Mouse (Mus musculus) midbrain, postnatal 0 days (tissue): ENCODE measurements around the gene Fam89b. TPM values are rescaled to one million over a fixed set of nuclear protein-coding genes. Genes with fewer than 3 reads are reported as not detected.

Experiments used
- ATAC-seq: fragments of 200-750 bp; cut with Nextera tagmentation; 2 replicates; pipeline ENCODE4 v1.8.0; 2017; ENCODE audit warnings: moderate number of reproducible peaks, mild to moderate bottlenecking, moderate TSS enrichment, moderate library complexity; ENCODE audit not compliant: low FRiP score
- DNase-seq: peaks from one replicate; pipeline ENCODE4 v3.0.0-alpha.2; 2015; ENCODE audit warnings: low spot score
- H3K27ac ChIP-seq: fragments of 300-500 bp; sonication (generic); 2 replicates; pipeline ENCODE4 v1.5.1; 2014; ENCODE audit warnings: low read depth, mild to moderate bottlenecking, low read length, mixed read lengths
- H3K27me3 ChIP-seq: fragments of 300-500 bp; sonication (generic); 2 replicates; pipeline ENCODE4 v1.6.1; 2014; ENCODE audit warnings: low read length, control low read depth, mixed read lengths; ENCODE audit not compliant: insufficient read depth
- H3K36me3 ChIP-seq: fragments of 300-500 bp; sonication (generic); 2 replicates; pipeline ENCODE4 v1.6.1; 2014; ENCODE audit warnings: low read length, control low read depth, mixed read lengths; ENCODE audit not compliant: insufficient read depth
- H3K4me1 ChIP-seq: fragments of 300-500 bp; sonication (generic); 2 replicates; pipeline ENCODE4 v1.6.1; 2014; ENCODE audit warnings: mild to moderate bottlenecking, control low read depth, antibody characterized with exemption, low read length, mixed read lengths; ENCODE audit not compliant: insufficient read depth
- H3K4me2 ChIP-seq: fragments of 300-500 bp; sonication (generic); 2 replicates; pipeline ENCODE4 v1.6.1; 2014; ENCODE audit warnings: low read depth, mild to moderate bottlenecking, low read length, mixed read lengths; ENCODE audit not compliant: poor library complexity, severe bottlenecking
- H3K4me3 ChIP-seq: fragments of 300-500 bp; sonication (generic); 2 replicates; pipeline ENCODE4 v1.5.1; 2014; ENCODE audit warnings: low read depth, mild to moderate bottlenecking, low read length, moderate library complexity
- H3K9ac ChIP-seq: fragments of 300-500 bp; sonication (generic); replicated peaks from 2 replicates; pipeline ENCODE4 v1.6.1; 2014; ENCODE audit warnings: mild to moderate bottlenecking, low read length, moderate library complexity, mixed read lengths; ENCODE audit not compliant: poor library complexity, severe bottlenecking
- H3K9me3 ChIP-seq: fragments of 300-500 bp; sonication (generic); 2 replicates; pipeline ENCODE4 v1.6.1; 2016; ENCODE audit warnings: low read length, control low read depth
- CTCF ChIP-seq: IDR thresholded peaks from 2 replicates; pipeline ENCODE4 v1.5.1; 2016; ENCODE audit warnings: antibody characterized with exemption, mild to moderate bottlenecking
- WGBS: fragments of 180-500 bp; shearing (Covaris S2); extraction: QIAGEN DNeasy Blood & Tissue Kit; methylation state at CpG from one replicate; pipeline ENCODE4 v1.1.7; 2014; 5-methylcytosine and 5-hydroxymethylcytosine counted together
- polyA plus RNA-seq: library from polyadenylated mRNA; unstranded; fragments of >200 nt; fragmentation: Nextera tagmentation; extraction: Ambion mirVana; gene quantifications from 2 replicates; pipeline ENCODE4 v1.2.1, GENCODE M21; 2015
- total RNA-seq: library from RNA; depleted of rRNA; stranded (reverse); fragments of >200 nt; gene quantifications from 2 replicates; pipeline ENCODE4 v1.2.3, GENCODE M21; 2014; rRNA removed

Fam89b gene
- total RNA-seq (161 and 178 TPM in 2 replicates), polyA plus RNA-seq (126 TPM in 2 replicates)

DNA sequence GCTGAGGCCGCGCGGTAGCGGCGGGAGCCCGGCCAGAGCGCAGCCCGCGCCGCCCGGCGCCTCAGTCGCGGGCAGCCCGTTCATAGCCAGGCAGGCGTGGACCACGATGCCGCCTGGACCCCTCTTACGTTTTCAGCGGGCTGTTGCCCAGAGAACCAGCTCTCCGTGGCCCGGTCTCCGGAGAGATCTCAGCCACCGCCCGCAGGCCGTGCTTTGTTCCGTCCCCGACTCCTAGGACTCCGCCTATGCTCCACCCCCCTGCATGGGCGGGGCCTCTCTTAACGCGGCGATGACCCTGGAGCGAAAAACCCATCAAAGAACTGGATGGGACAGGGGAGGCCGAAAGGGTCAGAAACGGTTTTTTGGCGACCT lies at the start of gene Fam89b:
Gene Fam89b, minus strand, starts transcription at position 210 of the 372 bp plus-strand sequence.
- H3K9ac ChIP-seq, result peak within 1 kb of the TSS; percentile 96
- H3K27me3 ChIP-seq, result no peaks in the 10 kb centered on the region
- H3K36me3 ChIP-seq, result peaks cover 6% of the 10 kb centered on the region
- no peaks in the 10 kb centered on the region for H3K9me3 ChIP-seq
- no peak for TF ChIP-seq CTCF
- DNase-seq (peak; percentile 92), ATAC-seq (peak; percentile 69)
- under 1% methylated on average over 37 of the region's 37 CpGs for WGBS
- peak within 1 kb of the TSS; percentile 92 for H3K4me3 ChIP-seq
- H3K4me1 ChIP-seq, result peaks cover 32% of the 10 kb centered on the region; the same call in 1 of the 2 replicates
- peak within 1 kb of the TSS; percentile 95 for H3K4me2 ChIP-seq
- peak within 1 kb of the TSS; percentile 95 for H3K27ac ChIP-seq

DNA sequence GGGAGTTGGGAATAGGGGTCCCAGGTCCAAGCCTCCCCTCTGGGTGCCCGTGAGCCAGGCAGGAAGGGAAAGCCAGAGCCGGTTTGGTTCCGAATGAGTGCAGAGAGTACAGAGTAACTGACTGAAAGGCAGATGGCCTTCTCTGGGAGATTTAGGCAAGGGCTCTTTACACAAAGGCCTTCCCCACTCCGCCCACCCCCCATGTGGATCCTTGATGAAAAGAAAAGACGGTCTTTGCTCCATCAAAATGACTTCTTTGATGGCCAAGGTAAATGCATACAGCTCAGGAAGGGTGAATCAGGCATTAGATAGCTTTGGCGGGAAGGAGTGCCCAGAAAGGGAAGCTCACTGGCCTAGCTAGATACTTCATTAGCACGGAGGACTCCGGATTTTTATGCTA lies 48.9 kb upstream of the Fam89b start:
- Histone ChIP-seq H3K4me1 (no peaks in the 10 kb centered on the region), H3K9me3 (no peaks in the 10 kb centered on the region), H3K36me3 (no peaks in the 10 kb centered on the region), H3K27me3 (no peaks in the 10 kb centered on the region), H3K4me3 (no peak overlapping the region), H3K9ac (no peak overlapping the region), H3K27ac (no peak overlapping the region), H3K4me2 (no peak overlapping the region)
- WGBS, result 33% methylated on average over 8 of the region's 8 CpGs
- ATAC-seq (no peak), DNase-seq (no peak)
- no peak for TF ChIP-seq CTCF

DNA sequence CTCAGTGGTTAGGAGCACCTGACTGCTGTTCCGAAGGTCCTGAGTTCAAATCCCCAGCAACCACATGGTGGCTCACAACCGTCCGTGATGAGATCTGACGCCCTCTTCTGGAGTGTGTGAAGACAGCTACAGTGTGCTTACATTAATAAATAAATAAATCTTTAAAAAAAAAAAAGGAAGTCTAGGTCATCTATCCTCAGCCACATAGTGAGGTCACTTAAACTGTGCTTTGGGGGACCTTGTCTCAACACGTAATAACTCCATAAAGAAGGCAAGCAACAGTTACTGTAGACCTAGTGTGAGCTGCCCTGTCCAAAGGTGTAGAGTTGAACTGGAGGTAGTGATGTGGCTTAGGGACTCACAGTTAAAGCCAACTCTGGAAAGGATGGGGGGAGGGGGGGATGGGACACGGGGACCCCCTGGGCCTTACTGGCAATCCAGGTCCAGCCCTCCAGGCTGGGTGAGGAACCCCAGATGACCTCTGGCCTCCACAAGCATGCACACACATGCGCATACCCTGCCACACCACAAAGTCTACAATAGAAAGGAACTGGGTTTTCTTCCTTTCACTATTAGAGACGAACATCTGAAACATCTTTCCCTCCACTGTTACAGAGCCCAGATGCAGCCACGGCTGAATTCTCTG lies 48.1 kb upstream of the Fam89b start:
- WGBS, result 79% methylated on average over 9 of the region's 9 CpGs
- no peak overlapping the region for H3K4me2 ChIP-seq
- no peaks in the 10 kb centered on the region for H3K9me3 ChIP-seq
- H3K4me1 ChIP-seq, result no peaks in the 10 kb centered on the region
- no peak; the same call in 1 of the 2 replicates for TF ChIP-seq CTCF
- H3K27ac ChIP-seq, result no peak overlapping the region
- DNase-seq (no peak), ATAC-seq (no peak)
- no peak overlapping the region for H3K4me3 ChIP-seq
- H3K27me3 ChIP-seq, result no peaks in the 10 kb centered on the region
- H3K36me3 ChIP-seq, result no peaks in the 10 kb centered on the region
- H3K9ac ChIP-seq, result no peak overlapping the region

- Histone ChIP-seq H3K4me1 (no peaks in the 10 kb centered on the region), H3K9me3 (no peaks in the 10 kb centered on the region), H3K36me3 (peaks cover 21% of the 10 kb centered on the region), H3K9ac (peak within 1 kb of the TSS; percentile 70), H3K4me2 (peak within 1 kb of the TSS; percentile 91), H3K4me3 (peak within 1 kb of the TSS; percentile 47), H3K27ac (peak within 1 kb of the TSS; percentile 71), H3K27me3 (no peaks in the 10 kb centered on the region)
- DNase-seq (peak; percentile 89), ATAC-seq (peak; percentile 95)
- no peak for TF ChIP-seq CTCF
- WGBS, result under 1% methylated on average over 64 of the region's 64 CpGs
Measured at GRCm38 (mm10) chr19:5770925-5771860, 41.7 kb upstream of the Fam89b start, which contains the start of gene Scyl1. Gene Scyl1, minus strand, starts transcription at chr19:5771419.

- Histone ChIP-seq H3K4me3 (peak overlapping the region; percentile 47), H3K36me3 (peaks cover 30% of the 10 kb centered on the region), H3K9me3 (no peaks in the 10 kb centered on the region), H3K4me1 (no peaks in the 10 kb centered on the region), H3K27ac (peak overlapping the region; percentile 71), H3K4me2 (peak overlapping the region; percentile 91), H3K9ac (peak overlapping the region; percentile 70), H3K27me3 (no peaks in the 10 kb centered on the region)
- DNase-seq (no peak), ATAC-seq (no peak)
- TF ChIP-seq CTCF, result no peak
- WGBS, result 57% methylated on average over 9 of the region's 9 CpGs
Measured at GRCm38 (mm10) chr19:5770311-5770710, 40.9 kb upstream of the Fam89b start.

DNA sequence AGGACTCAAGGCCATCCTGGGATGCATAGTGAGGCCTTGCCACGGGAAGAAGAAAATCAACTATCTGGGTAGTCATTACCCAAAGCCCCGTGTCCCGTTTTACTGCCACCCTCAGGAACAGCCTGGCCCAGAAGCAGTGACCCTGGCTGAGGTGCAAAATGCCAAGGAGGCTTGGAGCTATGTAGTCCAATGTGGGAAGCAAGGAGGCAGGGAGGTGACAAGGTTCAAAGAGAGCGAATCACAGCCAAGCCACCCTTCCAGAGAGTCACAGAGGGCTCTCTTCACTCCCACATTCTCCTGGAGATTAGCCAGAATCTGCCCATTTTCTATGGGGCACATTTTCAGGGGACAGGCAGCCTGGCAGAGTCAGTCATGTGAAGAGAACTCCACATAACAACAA lies 37.8 kb upstream of the Fam89b start:
- TF ChIP-seq CTCF, result no peak
- Histone ChIP-seq H3K4me2 (no peak overlapping the region), H3K9ac (no peak overlapping the region), H3K4me1 (no peaks in the 10 kb centered on the region), H3K4me3 (no peak overlapping the region), H3K36me3 (peaks cover 56% of the 10 kb centered on the region), H3K27ac (no peak overlapping the region), H3K27me3 (no peaks in the 10 kb centered on the region), H3K9me3 (no peaks in the 10 kb centered on the region)
- 89% methylated on average over 4 of the region's 4 CpGs for WGBS
- no peak for DNase-seq
- no peak for ATAC-seq
